Mouse (Mus musculus): ENCODE measurements around the gene Cphx2. TPM values are rescaled to one million over a fixed set of nuclear protein-coding genes. Genes with fewer than 3 reads are reported as not detected.
"Not testable (repeated sequence)": the region's sequence is repeated elsewhere in the genome, so short reads cannot be mapped to it uniquely, and the experiment has no call there.

The Cphx2 gene
- total RNA-seq (2012; rRNA removed) (not detected in 2 replicates), polyA plus RNA-seq (2012; ENCODE audit: insufficient read depth in 1 of 2, insufficient read length in 2 of 2, low read depth in 1 of 2, low replicate concordance in 2 of 2, missing spikeins in 1 of 2) (not detected)

DNA sequence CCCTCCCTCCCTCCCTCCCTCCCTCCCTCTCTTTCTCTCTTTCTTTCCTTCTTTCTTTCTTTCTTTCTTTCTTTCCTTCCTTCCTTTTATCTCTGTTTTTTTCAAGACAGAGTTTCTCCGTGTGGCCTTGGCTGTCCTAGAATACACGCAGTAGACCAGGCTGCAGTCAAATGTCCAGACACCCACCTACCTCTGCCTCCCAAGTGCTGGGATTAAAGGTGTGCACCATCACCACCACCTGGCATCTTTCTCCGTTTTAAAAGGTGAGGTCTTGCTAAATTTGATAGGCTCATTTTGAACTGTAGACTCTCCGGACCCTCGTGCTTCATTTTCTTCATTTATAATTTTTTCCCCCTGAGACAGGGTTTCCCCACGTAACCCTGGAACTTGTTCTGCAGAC is at the start of gene Cphx2:
Cphx2 (plus strand) TSS at position 301 of the 400 bp plus-strand sequence.
- DNase-seq (ENCODE audit: low read depth, low spot score); H3K9me3 ChIP-seq (replicated peaks; ENCODE audit: insufficient read depth, low read length); H3K27ac ChIP-seq (ENCODE audit: control insufficient read depth, low read depth, low read length); H3K9ac ChIP-seq (ENCODE audit: control insufficient read depth, low read depth, low read length, poor library complexity, severe bottlenecking); H3K4me3 ChIP-seq (ENCODE audit: control insufficient read depth in 1 of 2, insufficient read depth in 1 of 2, low read depth in 2 of 2, low read length in 2 of 2); H3K27me3 ChIP-seq (ENCODE audit: control insufficient read depth in 1 of 2, insufficient read depth in 2 of 2, low read length in 2 of 2); H3K4me1 ChIP-seq (ENCODE audit: control insufficient read depth in 1 of 2, insufficient read depth in 2 of 2, low read length in 2 of 2); H3K36me3 ChIP-seq (ENCODE audit: control insufficient read depth in 1 of 2, insufficient read depth in 2 of 2, low read length in 2 of 2); H3K79me2 ChIP-seq (ENCODE audit: control insufficient read depth, insufficient read depth, low read length, poor library complexity): not testable (repeated sequence)

DNA sequence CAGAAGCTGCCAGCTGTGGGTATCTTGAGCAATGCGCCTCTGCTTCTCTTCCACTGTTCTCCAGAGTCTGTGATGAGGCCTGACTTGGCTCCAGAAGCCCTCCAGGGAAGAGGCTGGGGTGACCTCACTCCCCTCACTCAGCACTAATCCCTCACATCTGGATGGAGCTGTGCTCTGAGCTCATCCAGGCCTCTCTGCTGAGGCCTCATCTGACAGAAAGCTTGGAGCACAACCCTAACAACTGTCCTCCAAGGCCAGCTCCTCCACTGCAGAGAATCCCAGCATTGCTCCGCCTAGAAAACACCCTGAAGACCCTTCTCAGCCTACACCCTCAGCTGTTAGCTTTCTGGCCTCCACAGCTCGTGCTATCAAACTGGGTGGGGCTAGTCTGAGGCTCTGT is 47.0 kb upstream of the Cphx2 start:
- H3K9ac ChIP-seq (ENCODE audit: control insufficient read depth, low read depth, low read length, poor library complexity, severe bottlenecking); H3K36me3 ChIP-seq (ENCODE audit: control insufficient read depth in 1 of 2, insufficient read depth in 2 of 2, low read length in 2 of 2); H3K9me3 ChIP-seq (replicated peaks; ENCODE audit: insufficient read depth, low read length); H3K4me3 ChIP-seq (ENCODE audit: control insufficient read depth in 1 of 2, insufficient read depth in 1 of 2, low read depth in 2 of 2, low read length in 2 of 2); H3K79me2 ChIP-seq (ENCODE audit: control insufficient read depth, insufficient read depth, low read length, poor library complexity); DNase-seq (ENCODE audit: low read depth, low spot score); H3K27ac ChIP-seq (ENCODE audit: control insufficient read depth, low read depth, low read length); H3K27me3 ChIP-seq (ENCODE audit: control insufficient read depth in 1 of 2, insufficient read depth in 2 of 2, low read length in 2 of 2); H3K4me1 ChIP-seq (ENCODE audit: control insufficient read depth in 1 of 2, insufficient read depth in 2 of 2, low read length in 2 of 2): not testable (repeated sequence)

DNA sequence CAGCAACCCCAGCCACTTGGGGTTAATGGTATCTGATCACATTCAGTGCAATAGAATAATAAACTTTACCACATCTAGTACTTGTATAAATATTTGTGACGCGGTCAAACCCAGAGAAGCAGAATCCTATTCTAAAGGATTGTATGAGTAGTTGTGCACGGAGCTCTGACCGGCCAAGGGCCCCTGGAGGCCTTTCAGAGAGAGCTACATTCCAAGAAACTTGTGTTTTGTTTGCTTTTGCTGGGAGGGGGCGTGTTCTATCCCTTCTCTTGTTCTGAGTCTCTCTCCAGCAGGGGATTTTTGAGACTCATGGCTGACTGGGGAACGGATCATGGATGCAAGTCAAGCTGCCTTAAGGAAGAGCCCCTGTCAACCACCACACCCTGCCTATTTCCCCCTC is 45.9 kb upstream of the Cphx2 start:
- not testable (repeated sequence) for H3K79me2 ChIP-seq (ENCODE audit: control insufficient read depth, insufficient read depth, low read length, poor library complexity); H3K27ac ChIP-seq (ENCODE audit: control insufficient read depth, low read depth, low read length); H3K9ac ChIP-seq (ENCODE audit: control insufficient read depth, low read depth, low read length, poor library complexity, severe bottlenecking); H3K36me3 ChIP-seq (ENCODE audit: control insufficient read depth in 1 of 2, insufficient read depth in 2 of 2, low read length in 2 of 2); H3K4me1 ChIP-seq (ENCODE audit: control insufficient read depth in 1 of 2, insufficient read depth in 2 of 2, low read length in 2 of 2); H3K4me3 ChIP-seq (ENCODE audit: control insufficient read depth in 1 of 2, insufficient read depth in 1 of 2, low read depth in 2 of 2, low read length in 2 of 2); H3K27me3 ChIP-seq (ENCODE audit: control insufficient read depth in 1 of 2, insufficient read depth in 2 of 2, low read length in 2 of 2); DNase-seq (ENCODE audit: low read depth, low spot score); H3K9me3 ChIP-seq (replicated peaks; ENCODE audit: insufficient read depth, low read length)

DNA sequence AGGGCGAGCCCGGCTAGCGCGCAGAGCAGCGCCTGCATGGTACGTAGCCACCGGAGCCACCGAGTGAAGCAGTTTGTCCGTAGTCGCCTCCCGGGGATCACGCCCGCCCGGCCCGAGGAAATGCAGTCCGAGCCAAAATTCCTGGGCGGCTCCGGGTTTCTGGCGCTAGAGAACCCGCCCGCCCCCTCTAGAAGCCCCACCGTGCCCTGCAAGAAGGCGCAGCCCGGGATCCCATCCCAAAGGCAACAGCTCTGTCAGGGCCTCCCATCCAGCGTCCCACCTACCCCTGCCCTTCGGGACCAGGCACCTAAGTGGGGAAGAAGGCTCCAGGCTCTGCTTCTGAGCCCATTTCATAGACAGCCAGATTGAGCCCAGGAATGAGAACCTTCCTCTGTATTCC is 38.7 kb upstream of the Cphx2 start, which contains the start of gene Gm9780:
Gm9780 (minus strand) TSS at position 101 of the 400 bp plus-strand sequence.
- DNase-seq (ENCODE audit: low read depth, low spot score); H3K4me1 ChIP-seq (ENCODE audit: control insufficient read depth in 1 of 2, insufficient read depth in 2 of 2, low read length in 2 of 2): not testable (repeated sequence)

DNA sequence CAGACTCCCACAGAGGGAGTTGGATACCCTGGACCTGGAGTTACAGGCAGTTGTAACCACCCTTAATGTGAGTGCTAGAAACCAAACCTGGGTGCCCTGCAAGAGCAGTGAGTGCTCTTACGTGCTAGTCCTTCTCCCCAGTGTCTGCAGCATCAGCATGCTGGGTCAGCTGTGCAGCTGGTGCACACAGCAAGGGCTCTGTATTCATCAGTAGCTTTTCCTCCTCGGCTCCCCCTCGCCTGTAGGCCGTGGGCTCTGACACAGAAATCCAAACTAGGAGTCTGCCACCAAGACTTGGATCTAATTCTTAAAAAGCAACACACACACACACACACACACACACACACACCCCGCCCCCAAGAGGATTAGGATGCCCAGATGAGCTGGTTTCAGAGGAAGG is 36.3 kb upstream of the Cphx2 start:
- not testable (repeated sequence) for H3K9me3 ChIP-seq (replicated peaks; ENCODE audit: insufficient read depth, low read length); H3K36me3 ChIP-seq (ENCODE audit: control insufficient read depth in 1 of 2, insufficient read depth in 2 of 2, low read length in 2 of 2); H3K9ac ChIP-seq (ENCODE audit: control insufficient read depth, low read depth, low read length, poor library complexity, severe bottlenecking); H3K27ac ChIP-seq (ENCODE audit: control insufficient read depth, low read depth, low read length); DNase-seq (ENCODE audit: low read depth, low spot score); H3K4me3 ChIP-seq (ENCODE audit: control insufficient read depth in 1 of 2, insufficient read depth in 1 of 2, low read depth in 2 of 2, low read length in 2 of 2); H3K79me2 ChIP-seq (ENCODE audit: control insufficient read depth, insufficient read depth, low read length, poor library complexity); H3K27me3 ChIP-seq (ENCODE audit: control insufficient read depth in 1 of 2, insufficient read depth in 2 of 2, low read length in 2 of 2); H3K4me1 ChIP-seq (ENCODE audit: control insufficient read depth in 1 of 2, insufficient read depth in 2 of 2, low read length in 2 of 2)

More for the DNA sequence above, 38.7 kb upstream of the Cphx2 start, which contains the start of gene Gm9780:
- not testable (repeated sequence) for H3K4me3 ChIP-seq (ENCODE audit: control insufficient read depth in 1 of 2, insufficient read depth in 1 of 2, low read depth in 2 of 2, low read length in 2 of 2); H3K27ac ChIP-seq (ENCODE audit: control insufficient read depth, low read depth, low read length); H3K79me2 ChIP-seq (ENCODE audit: control insufficient read depth, insufficient read depth, low read length, poor library complexity); H3K9ac ChIP-seq (ENCODE audit: control insufficient read depth, low read depth, low read length, poor library complexity, severe bottlenecking); H3K36me3 ChIP-seq (ENCODE audit: control insufficient read depth in 1 of 2, insufficient read depth in 2 of 2, low read length in 2 of 2); H3K9me3 ChIP-seq (replicated peaks; ENCODE audit: insufficient read depth, low read length); H3K27me3 ChIP-seq (ENCODE audit: control insufficient read depth in 1 of 2, insufficient read depth in 2 of 2, low read length in 2 of 2)

DNA sequence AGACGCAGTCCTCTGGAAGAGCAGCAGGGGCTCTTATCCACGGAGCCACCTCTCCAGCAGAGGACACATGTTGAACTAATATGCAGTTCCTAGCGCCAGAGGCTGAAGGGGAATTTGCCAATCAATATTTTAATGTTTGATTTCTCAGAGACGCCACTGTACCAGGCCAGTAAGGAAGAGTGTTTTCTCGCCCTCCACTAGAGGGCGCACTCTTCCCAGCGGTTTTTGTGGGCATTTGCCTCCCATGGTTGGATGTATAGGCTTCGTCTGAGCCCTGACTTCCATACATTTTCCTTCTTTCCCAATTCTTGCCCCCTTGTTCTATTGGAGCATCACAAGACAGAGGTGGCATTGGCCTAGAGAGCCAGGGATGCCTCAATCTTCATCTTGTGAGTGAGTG is 34.3 kb upstream of the Cphx2 start:
- not testable (repeated sequence) for H3K4me1 ChIP-seq (ENCODE audit: control insufficient read depth in 1 of 2, insufficient read depth in 2 of 2, low read length in 2 of 2); H3K79me2 ChIP-seq (ENCODE audit: control insufficient read depth, insufficient read depth, low read length, poor library complexity); H3K36me3 ChIP-seq (ENCODE audit: control insufficient read depth in 1 of 2, insufficient read depth in 2 of 2, low read length in 2 of 2); H3K4me3 ChIP-seq (ENCODE audit: control insufficient read depth in 1 of 2, insufficient read depth in 1 of 2, low read depth in 2 of 2, low read length in 2 of 2); H3K9me3 ChIP-seq (replicated peaks; ENCODE audit: insufficient read depth, low read length); H3K27me3 ChIP-seq (ENCODE audit: control insufficient read depth in 1 of 2, insufficient read depth in 2 of 2, low read length in 2 of 2); DNase-seq (ENCODE audit: low read depth, low spot score); H3K27ac ChIP-seq (ENCODE audit: control insufficient read depth, low read depth, low read length); H3K9ac ChIP-seq (ENCODE audit: control insufficient read depth, low read depth, low read length, poor library complexity, severe bottlenecking)

DNA sequence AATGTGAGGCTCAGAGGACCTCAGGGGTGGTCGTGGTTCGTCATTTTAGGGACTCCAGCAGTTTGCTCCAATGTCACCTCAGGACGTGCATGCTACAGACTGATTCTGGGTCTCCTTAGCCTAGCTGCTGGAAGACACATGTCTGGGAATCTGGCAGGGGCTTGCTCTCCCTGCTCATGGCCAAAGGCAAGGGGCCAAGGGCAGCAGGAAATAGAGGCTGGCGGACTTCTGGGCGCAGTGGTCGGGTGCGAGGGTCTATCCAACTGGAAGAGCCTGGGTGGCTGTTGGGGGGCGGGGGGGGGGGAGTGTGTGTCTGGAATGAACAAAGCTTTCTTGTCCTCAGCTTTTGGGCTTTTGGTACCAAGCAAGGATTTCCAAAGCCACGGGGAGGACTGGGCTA is 32.5 kb upstream of the Cphx2 start:
- not testable (repeated sequence) for H3K27ac ChIP-seq (ENCODE audit: control insufficient read depth, low read depth, low read length)

More for the DNA sequence above, 32.5 kb upstream of the Cphx2 start:
- H3K79me2 ChIP-seq (ENCODE audit: control insufficient read depth, insufficient read depth, low read length, poor library complexity); H3K27me3 ChIP-seq (ENCODE audit: control insufficient read depth in 1 of 2, insufficient read depth in 2 of 2, low read length in 2 of 2); H3K9me3 ChIP-seq (replicated peaks; ENCODE audit: insufficient read depth, low read length); H3K36me3 ChIP-seq (ENCODE audit: control insufficient read depth in 1 of 2, insufficient read depth in 2 of 2, low read length in 2 of 2); H3K4me1 ChIP-seq (ENCODE audit: control insufficient read depth in 1 of 2, insufficient read depth in 2 of 2, low read length in 2 of 2); H3K4me3 ChIP-seq (ENCODE audit: control insufficient read depth in 1 of 2, insufficient read depth in 1 of 2, low read depth in 2 of 2, low read length in 2 of 2); H3K9ac ChIP-seq (ENCODE audit: control insufficient read depth, low read depth, low read length, poor library complexity, severe bottlenecking); DNase-seq (ENCODE audit: low read depth, low spot score): not testable (repeated sequence)
